Mouse (Mus musculus): ENCODE data around the gene Spdye4c. TPM values are rescaled to one million over a fixed set of nuclear protein-coding genes. Genes with fewer than 3 reads are reported as not detected.

Spdye4c gene
- not detected in 2 replicates for polyA plus RNA-seq (2014; fragmentation: Nextera tagmentation; extraction: Ambion mirVana)

DNA sequence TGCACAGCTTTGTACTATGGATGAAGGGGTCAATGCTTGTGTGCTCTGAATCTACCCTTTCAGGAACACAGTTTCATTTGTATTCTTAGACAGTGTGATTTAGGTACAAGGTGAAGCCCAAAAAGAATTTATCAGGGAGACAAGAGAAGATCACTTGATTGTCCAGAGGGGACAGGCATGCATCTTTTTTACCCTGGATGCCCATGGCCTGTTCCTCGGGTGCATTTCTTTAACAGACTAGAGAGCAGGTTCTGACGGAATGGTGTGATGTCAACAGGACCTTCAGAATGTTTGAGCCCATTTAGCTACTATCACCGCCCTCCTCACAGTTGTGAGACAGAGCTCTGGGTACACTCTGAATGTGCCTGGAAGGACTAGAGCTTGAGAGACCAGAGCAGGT is at the start of gene Spdye4c:
Gene Spdye4c, plus strand, starts transcription at position 301 of the 400 bp plus-strand sequence.
- H3K4me3 ChIP-seq (ENCODE audit: low read depth, low read length), result no peak within 1 kb of the TSS
- no peaks in the 10 kb centered on the region for H3K36me3 ChIP-seq (ENCODE audit: control insufficient read depth, insufficient read depth, low read length)
- no peaks in the 10 kb centered on the region for H3K9me3 ChIP-seq (ENCODE audit: control insufficient read depth, low read length)
- WGBS, result 95% methylated on average over 3 of the region's 3 CpGs
- H3K27me3 ChIP-seq (ENCODE audit: control insufficient read depth, insufficient read depth, low read length), result no peaks in the 10 kb centered on the region
- H3K9ac ChIP-seq (ENCODE audit: low read depth, low read length), result no peak within 1 kb of the TSS
- no peak within 1 kb of the TSS for H3K4me2 ChIP-seq (replicated peaks; ENCODE audit: low read depth, low read length)
- DNase-seq (ENCODE audit: low spot score) (no peak), ATAC-seq (ENCODE audit: low FRiP score) (no peak)
- no peak within 1 kb of the TSS for H3K27ac ChIP-seq (ENCODE audit: low read depth, low read length)
- H3K4me1 ChIP-seq (replicated peaks; ENCODE audit: control insufficient read depth, insufficient read depth, low read length), result no peaks in the 10 kb centered on the region

DNA sequence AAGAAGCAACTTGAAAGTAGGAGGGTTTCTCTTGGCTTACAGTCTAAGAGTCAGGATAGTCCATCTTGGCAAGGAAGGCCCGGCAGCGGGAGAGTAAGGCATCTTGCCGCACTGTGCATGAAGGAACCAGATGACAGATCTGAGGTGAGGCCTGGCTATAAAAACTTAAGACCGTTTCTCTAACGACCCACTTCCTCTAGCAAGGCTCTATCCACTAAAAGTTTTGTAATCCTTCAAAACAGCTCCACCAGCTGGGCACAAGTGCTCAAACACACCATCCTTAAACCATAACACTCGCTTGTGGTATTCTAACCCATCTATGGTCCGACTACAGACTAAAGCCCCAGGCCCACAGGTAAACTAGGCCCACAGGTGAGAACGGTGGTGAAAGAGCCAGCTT is 47.5 kb upstream of the Spdye4c start:
- no peaks in the 10 kb centered on the region for H3K27me3 ChIP-seq (ENCODE audit: control insufficient read depth, insufficient read depth, low read length)
- no peak for DNase-seq (ENCODE audit: low spot score)
- H3K27ac ChIP-seq (ENCODE audit: low read depth, low read length), result no peak overlapping the region
- no peak for ATAC-seq (ENCODE audit: low FRiP score)
- H3K9me3 ChIP-seq (ENCODE audit: control insufficient read depth, low read length), result no peaks in the 10 kb centered on the region
- H3K4me2 ChIP-seq (replicated peaks; ENCODE audit: low read depth, low read length), result no peak overlapping the region
- H3K9ac ChIP-seq (ENCODE audit: low read depth, low read length), result no peak overlapping the region
- no peaks in the 10 kb centered on the region for H3K36me3 ChIP-seq (ENCODE audit: control insufficient read depth, insufficient read depth, low read length)
- no peak overlapping the region for H3K4me3 ChIP-seq (ENCODE audit: low read depth, low read length)
- 90% methylated on average over 8 of the region's 8 CpGs for WGBS
- H3K4me1 ChIP-seq (replicated peaks; ENCODE audit: control insufficient read depth, insufficient read depth, low read length), result no peaks in the 10 kb centered on the region

DNA sequence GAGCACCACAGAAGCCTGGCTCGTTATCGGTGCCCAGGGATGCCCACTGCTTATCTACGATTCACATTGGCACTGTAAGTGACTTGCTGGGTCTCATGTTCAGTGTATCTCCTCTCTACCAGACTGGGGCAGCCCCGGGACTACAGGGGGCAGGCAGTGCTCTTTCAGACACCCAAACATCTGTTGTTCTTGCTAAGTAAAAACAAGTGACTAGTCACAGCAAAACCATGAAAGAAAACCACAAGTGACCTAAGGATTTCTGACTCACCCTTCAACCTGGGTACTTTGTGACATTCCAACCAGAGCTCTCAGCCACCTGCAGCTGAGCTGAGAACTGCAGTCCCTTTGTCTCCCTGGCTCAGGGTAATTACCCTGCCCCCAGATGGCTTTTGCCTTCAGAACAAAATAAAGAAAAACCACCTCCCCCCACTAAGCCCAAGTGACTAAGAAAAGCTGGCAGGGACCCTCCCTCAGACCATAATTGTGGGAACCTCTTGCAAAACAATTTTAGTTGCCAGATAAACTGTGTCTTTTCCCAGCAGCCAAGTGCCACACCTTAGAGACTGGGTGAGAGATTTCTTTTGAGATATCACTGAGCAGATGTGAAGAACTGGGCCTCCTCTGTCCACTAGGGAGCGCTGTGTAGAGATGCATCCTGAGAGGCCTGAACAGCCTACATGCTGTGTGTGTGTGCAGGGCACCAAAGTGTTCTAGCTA is 46.4 kb upstream of the Spdye4c start:
- ATAC-seq (ENCODE audit: low FRiP score), result no peak
- Histone ChIP-seq H3K4me1 (replicated peaks; ENCODE audit: control insufficient read depth, insufficient read depth, low read length) (no peaks in the 10 kb centered on the region), H3K9me3 (ENCODE audit: control insufficient read depth, low read length) (no peaks in the 10 kb centered on the region), H3K4me2 (replicated peaks; ENCODE audit: low read depth, low read length) (no peak overlapping the region), H3K4me3 (ENCODE audit: low read depth, low read length) (no peak overlapping the region), H3K27ac (ENCODE audit: low read depth, low read length) (no peak overlapping the region), H3K9ac (ENCODE audit: low read depth, low read length) (no peak overlapping the region), H3K27me3 (ENCODE audit: control insufficient read depth, insufficient read depth, low read length) (no peaks in the 10 kb centered on the region), H3K36me3 (ENCODE audit: control insufficient read depth, insufficient read depth, low read length) (no peaks in the 10 kb centered on the region)
- 59% methylated on average over 5 of the region's 5 CpGs for WGBS
- peak; percentile 67 for DNase-seq (ENCODE audit: low spot score)

DNA sequence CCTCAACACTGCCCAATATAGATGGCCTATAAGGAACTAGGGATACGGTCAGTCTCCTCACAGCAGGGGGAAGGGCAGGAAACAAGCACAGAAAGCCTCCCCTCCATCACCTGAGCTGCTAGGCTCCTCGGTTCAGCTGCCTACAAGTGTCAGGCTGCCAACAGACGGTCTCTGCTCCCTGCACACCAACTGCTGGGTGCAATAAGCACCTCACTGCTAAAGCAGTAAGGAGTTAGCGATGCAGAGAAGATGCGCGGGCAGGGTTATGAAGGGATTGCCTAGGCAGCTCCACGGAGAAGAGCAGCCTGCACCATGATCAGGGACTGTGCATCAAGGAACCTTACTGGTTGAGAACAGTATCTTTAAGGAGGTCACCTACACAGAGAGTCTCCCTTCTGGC is 45.6 kb upstream of the Spdye4c start:
- Histone ChIP-seq H3K4me2 (replicated peaks; ENCODE audit: low read depth, low read length) (no peak overlapping the region), H3K27me3 (ENCODE audit: control insufficient read depth, insufficient read depth, low read length) (no peaks in the 10 kb centered on the region), H3K27ac (ENCODE audit: low read depth, low read length) (no peak overlapping the region), H3K9me3 (ENCODE audit: control insufficient read depth, low read length) (no peaks in the 10 kb centered on the region), H3K9ac (ENCODE audit: low read depth, low read length) (no peak overlapping the region), H3K36me3 (ENCODE audit: control insufficient read depth, insufficient read depth, low read length) (no peaks in the 10 kb centered on the region), H3K4me1 (replicated peaks; ENCODE audit: control insufficient read depth, insufficient read depth, low read length) (no peaks in the 10 kb centered on the region), H3K4me3 (ENCODE audit: low read depth, low read length) (no peak overlapping the region)
- ATAC-seq (ENCODE audit: low FRiP score), result no peak
- WGBS, result 75% methylated on average over 7 of the region's 7 CpGs
- DNase-seq (ENCODE audit: low spot score), result no peak

DNA sequence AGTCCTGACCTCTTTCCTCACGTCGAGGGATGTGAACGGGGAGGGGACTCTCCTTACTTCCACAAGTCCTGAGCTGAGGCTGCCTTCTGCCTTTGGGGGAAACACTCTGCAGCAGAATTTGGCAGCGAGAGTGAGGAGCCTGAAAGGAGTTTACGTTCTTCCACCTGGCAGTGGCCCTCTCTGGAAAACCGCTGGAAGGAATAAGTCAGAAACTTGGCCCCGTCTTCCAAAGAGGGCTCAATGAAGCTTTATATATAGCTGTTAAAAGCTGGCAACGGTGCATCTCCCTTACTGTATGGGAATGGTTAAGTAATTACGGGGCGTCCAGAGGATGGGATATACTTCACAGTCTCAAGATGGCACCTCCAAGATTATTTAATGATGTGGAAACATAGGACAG is 43.9 kb upstream of the Spdye4c start:
- 87% methylated on average over 10 of the region's 10 CpGs for WGBS
- DNase-seq (ENCODE audit: low spot score) (no peak), ATAC-seq (ENCODE audit: low FRiP score) (no peak)
- Histone ChIP-seq H3K9ac (ENCODE audit: low read depth, low read length) (no peak overlapping the region), H3K9me3 (ENCODE audit: control insufficient read depth, low read length) (no peaks in the 10 kb centered on the region), H3K4me1 (replicated peaks; ENCODE audit: control insufficient read depth, insufficient read depth, low read length) (no peaks in the 10 kb centered on the region), H3K36me3 (ENCODE audit: control insufficient read depth, insufficient read depth, low read length) (no peaks in the 10 kb centered on the region), H3K27me3 (ENCODE audit: control insufficient read depth, insufficient read depth, low read length) (no peaks in the 10 kb centered on the region), H3K27ac (ENCODE audit: low read depth, low read length) (no peak overlapping the region), H3K4me2 (replicated peaks; ENCODE audit: low read depth, low read length) (no peak overlapping the region), H3K4me3 (ENCODE audit: low read depth, low read length) (no peak overlapping the region)

DNA sequence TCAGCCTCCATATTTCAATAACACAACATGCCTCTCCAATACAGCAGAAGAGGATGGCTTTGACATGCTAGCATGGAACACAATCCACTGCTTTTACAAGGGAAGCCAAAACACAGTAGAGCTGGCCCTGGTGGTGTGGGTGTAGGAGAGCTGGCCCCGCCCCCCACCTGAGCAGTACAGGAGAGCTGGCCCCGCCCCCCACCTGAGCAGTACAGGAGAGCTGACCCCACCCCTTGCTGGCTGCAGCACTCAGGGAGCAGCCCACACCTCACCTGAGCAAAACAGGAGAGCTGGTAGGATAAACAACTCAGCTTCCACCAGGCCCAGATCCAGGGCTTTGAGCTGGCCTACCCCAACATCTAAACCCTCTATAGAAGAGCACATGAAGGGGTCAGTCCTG is 42.7 kb upstream of the Spdye4c start:
- Histone ChIP-seq H3K27ac (ENCODE audit: low read depth, low read length) (no peak overlapping the region), H3K36me3 (ENCODE audit: control insufficient read depth, insufficient read depth, low read length) (no peaks in the 10 kb centered on the region), H3K27me3 (ENCODE audit: control insufficient read depth, insufficient read depth, low read length) (no peaks in the 10 kb centered on the region), H3K4me3 (ENCODE audit: low read depth, low read length) (no peak overlapping the region), H3K4me2 (replicated peaks; ENCODE audit: low read depth, low read length) (no peak overlapping the region), H3K9ac (ENCODE audit: low read depth, low read length) (no peak overlapping the region), H3K9me3 (ENCODE audit: control insufficient read depth, low read length) (no peaks in the 10 kb centered on the region), H3K4me1 (replicated peaks; ENCODE audit: control insufficient read depth, insufficient read depth, low read length) (no peaks in the 10 kb centered on the region)
- ATAC-seq (ENCODE audit: low FRiP score) (no peak), DNase-seq (ENCODE audit: low spot score) (no peak)
- 61% methylated on average over 2 of the region's 2 CpGs for WGBS

DNA sequence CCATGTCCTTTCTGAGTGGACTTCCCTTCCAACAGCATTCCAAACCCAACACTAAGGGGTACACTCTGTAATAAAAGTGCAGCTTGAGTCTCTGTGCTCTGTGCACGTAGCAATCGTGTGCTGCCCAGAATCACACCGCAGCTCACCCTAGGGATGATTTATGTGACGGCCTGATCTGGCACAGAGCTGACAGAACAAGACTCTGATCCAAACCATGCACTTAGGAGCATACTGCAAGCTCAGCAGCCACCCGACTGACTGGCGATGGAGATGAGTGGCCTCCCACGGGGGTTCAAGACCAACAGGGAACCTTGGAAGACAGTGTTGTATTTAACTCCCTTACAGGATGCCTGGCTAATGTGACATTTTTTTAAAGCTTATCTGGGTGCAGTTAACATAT is 41.4 kb upstream of the Spdye4c start:
- no peaks in the 10 kb centered on the region for H3K4me1 ChIP-seq (replicated peaks; ENCODE audit: control insufficient read depth, insufficient read depth, low read length)
- 63% methylated on average over 7 of the region's 7 CpGs for WGBS

DNA sequence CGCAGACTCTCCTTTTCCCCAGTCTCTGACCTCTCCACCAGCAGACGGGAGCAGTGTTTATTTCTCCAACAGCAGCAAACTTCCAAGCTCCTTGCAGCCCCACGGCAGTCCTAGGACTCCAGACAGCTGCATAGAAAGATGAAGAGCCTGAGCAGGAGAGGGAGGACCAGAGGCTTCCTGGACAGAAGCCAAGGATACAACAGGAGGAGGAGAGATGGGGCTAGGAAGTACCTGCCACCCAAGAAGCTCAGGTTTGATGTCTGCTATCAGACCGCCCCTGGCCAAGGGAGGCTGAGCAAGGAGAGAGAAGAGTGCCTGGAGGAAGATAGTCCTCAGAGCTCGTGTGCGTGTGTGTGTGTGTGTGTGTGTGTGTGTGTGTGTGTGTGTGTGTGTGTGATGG is 41.0 kb upstream of the Spdye4c start:
- no peak overlapping the region for H3K4me2 ChIP-seq (replicated peaks; ENCODE audit: low read depth, low read length)
- no peaks in the 10 kb centered on the region for H3K9me3 ChIP-seq (ENCODE audit: control insufficient read depth, low read length)
- DNase-seq (ENCODE audit: low spot score), result no peak
- no peaks in the 10 kb centered on the region for H3K4me1 ChIP-seq (replicated peaks; ENCODE audit: control insufficient read depth, insufficient read depth, low read length)
- H3K36me3 ChIP-seq (ENCODE audit: control insufficient read depth, insufficient read depth, low read length), result no peaks in the 10 kb centered on the region
- H3K4me3 ChIP-seq (ENCODE audit: low read depth, low read length), result no peak overlapping the region
- no peak for ATAC-seq (ENCODE audit: low FRiP score)
- no peak overlapping the region for H3K9ac ChIP-seq (ENCODE audit: low read depth, low read length)
- no peak overlapping the region for H3K27ac ChIP-seq (ENCODE audit: low read depth, low read length)
- WGBS, result 59% methylated on average over 6 of the region's 6 CpGs
- no peaks in the 10 kb centered on the region for H3K27me3 ChIP-seq (ENCODE audit: control insufficient read depth, insufficient read depth, low read length)

More for the DNA sequence above, 41.4 kb upstream of the Spdye4c start:
- Histone ChIP-seq H3K4me2 (replicated peaks; ENCODE audit: low read depth, low read length) (no peak overlapping the region), H3K4me3 (ENCODE audit: low read depth, low read length) (no peak overlapping the region), H3K9ac (ENCODE audit: low read depth, low read length) (no peak overlapping the region), H3K27ac (ENCODE audit: low read depth, low read length) (no peak overlapping the region), H3K27me3 (ENCODE audit: control insufficient read depth, insufficient read depth, low read length) (no peaks in the 10 kb centered on the region), H3K36me3 (ENCODE audit: control insufficient read depth, insufficient read depth, low read length) (no peaks in the 10 kb centered on the region), H3K9me3 (ENCODE audit: control insufficient read depth, low read length) (no peaks in the 10 kb centered on the region)
- no peak for DNase-seq (ENCODE audit: low spot score)
- no peak for ATAC-seq (ENCODE audit: low FRiP score)

DNA sequence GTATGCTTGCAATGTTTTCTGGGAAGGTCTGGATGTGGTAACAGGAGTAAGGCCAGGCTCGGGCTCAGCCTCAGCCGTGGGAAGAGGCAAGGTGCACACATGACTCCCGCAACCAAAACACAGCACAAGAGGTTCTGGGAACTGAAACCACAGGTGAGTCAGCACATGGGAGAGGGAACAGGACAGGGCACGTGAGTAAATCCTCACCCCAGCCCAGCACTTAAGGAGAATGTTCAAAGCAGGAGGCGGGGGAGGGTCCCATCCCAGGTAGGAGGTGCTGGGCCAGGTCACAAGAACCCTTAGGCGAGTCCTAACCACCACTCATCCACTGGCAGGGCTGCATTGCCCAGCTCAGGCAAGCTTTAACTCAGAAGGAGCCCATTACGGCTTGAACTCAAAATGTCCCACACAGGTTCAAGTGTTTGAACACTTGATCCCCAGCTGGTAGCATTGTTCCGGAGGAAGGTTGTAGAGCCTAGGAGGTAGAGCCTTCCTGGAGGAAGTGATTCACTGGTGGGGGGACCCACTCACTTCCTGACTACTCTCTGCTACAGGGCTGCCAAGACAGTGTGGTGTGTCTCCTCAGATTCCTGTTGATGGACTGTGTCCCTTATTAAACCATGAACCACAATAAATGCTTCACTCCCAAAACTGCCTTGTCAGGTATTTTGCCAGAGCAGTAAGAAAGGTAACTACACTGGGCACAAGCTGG is 38.8 kb upstream of the Spdye4c start:
- DNase-seq (ENCODE audit: low spot score) (no peak), ATAC-seq (ENCODE audit: low FRiP score) (no peak)
- Histone ChIP-seq H3K36me3 (ENCODE audit: control insufficient read depth, insufficient read depth, low read length) (no peaks in the 10 kb centered on the region), H3K4me2 (replicated peaks; ENCODE audit: low read depth, low read length) (no peak overlapping the region), H3K4me1 (replicated peaks; ENCODE audit: control insufficient read depth, insufficient read depth, low read length) (no peaks in the 10 kb centered on the region), H3K9me3 (ENCODE audit: control insufficient read depth, low read length) (no peaks in the 10 kb centered on the region), H3K27ac (ENCODE audit: low read depth, low read length) (no peak overlapping the region), H3K9ac (ENCODE audit: low read depth, low read length) (no peak overlapping the region), H3K4me3 (ENCODE audit: low read depth, low read length) (no peak overlapping the region), H3K27me3 (ENCODE audit: control insufficient read depth, insufficient read depth, low read length) (no peaks in the 10 kb centered on the region)
- WGBS, result 89% methylated on average over 8 of the region's 8 CpGs

Measured in hindbrain, embryonic 11.5 days (tissue).